Mouse (Mus musculus): ENCODE measurements around the gene Slc7a8.

DNA sequence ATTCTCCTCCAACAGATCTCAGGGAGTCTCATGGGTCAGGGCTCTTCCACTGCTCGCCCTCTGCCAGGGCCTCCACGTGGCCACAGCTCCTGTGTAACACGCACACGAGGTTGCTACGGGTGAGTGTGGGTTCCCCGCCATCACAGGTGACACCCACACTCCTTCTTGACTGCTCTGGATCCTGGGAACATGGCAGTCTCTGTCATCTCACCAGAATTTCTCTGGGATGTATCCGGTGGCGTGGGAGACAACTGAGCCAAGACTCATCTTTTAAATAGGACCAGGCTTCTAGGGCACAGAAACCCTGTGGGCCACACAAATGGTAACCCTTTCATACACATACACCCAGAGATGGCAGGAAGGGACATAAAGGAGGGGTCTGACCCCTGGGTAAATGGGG, 49.5 kb downstream of the Slc7a8 start:
- TF ChIP-seq CTCF (conservative IDR thresholded peaks at IDR 0.05; ENCODE audit: low read length) (no peak), POU5F1 (IDR thresholded peaks at IDR 0.05; ENCODE audit: borderline replicate concordance, low read length) (no peak)

All from E14TG2a.4 (cell line).